Mouse (Mus musculus) MEL (cell line): ENCODE data around the gene Gm13697. TPM values are rescaled to one million over a fixed set of nuclear protein-coding genes. Genes with fewer than 3 reads are reported as not detected.

Experiments used
- DNase-seq: peaks from one replicate; pipeline ENCODE4 v3.0.0; 2011; ENCODE audit warnings: low read depth, low spot score
- H3K27ac ChIP-seq: 2 replicates; pipeline ENCODE4 v1.5.1; 2012; ENCODE audit warnings: low read depth, mild to moderate bottlenecking, control low read depth, low read length, moderate library complexity; ENCODE audit not compliant: control insufficient read depth
- H3K27me3 ChIP-seq, 2 experiments: fragments of 150-350 bp in 1 of 2; sonication (generic) in 1 of 2; 2 replicates each; pipeline ENCODE4 v1.6.1; 2012; ENCODE audit warnings: low read length in 2 of 2, mild to moderate bottlenecking in 2 of 2, improper control_type of control experiment in 1 of 2, moderate library complexity in 1 of 2; ENCODE audit not compliant: insufficient read depth in 2 of 2, control insufficient read depth in 1 of 2
- H3K36me3 ChIP-seq, 2 experiments: 2 replicates each; pipeline ENCODE4 v1.6.1; 2012 to 2014; ENCODE audit warnings: low read length in 2 of 2, improper control_type of control experiment in 1 of 2, inconsistent platforms in 1 of 2, mild to moderate bottlenecking in 1 of 2; ENCODE audit not compliant: insufficient read depth in 2 of 2, control insufficient read depth in 1 of 2
- H3K4me1 ChIP-seq, 2 experiments: fragments of 150-350 bp in 1 of 2; sonication (generic) in 1 of 2; 2 replicates each; pipeline ENCODE4 v1.6.1; 2012; ENCODE audit warnings: low read length in 2 of 2, improper control_type of control experiment in 1 of 2, mild to moderate bottlenecking in 1 of 2; ENCODE audit not compliant: insufficient read depth in 2 of 2, control insufficient read depth in 1 of 2
- H3K4me3 ChIP-seq, 2 experiments: fragments of 150-350 bp in 1 of 2; sonication (generic) in 1 of 2; 2 replicates each; pipeline ENCODE4 v1.5.1; 2012; ENCODE audit warnings: low read depth in 2 of 2, low read length in 2 of 2, mild to moderate bottlenecking in 2 of 2, moderate library complexity in 2 of 2, control low read depth in 1 of 2, improper control_type of control experiment in 1 of 2; ENCODE audit not compliant: control insufficient read depth in 1 of 2, insufficient read depth in 1 of 2
- H3K79me2 ChIP-seq: 2 replicates; pipeline ENCODE4 v1.6.1; 2012; ENCODE audit warnings: mild to moderate bottlenecking, low read length, moderate library complexity; ENCODE audit not compliant: control insufficient read depth, poor library complexity, insufficient read depth
- H3K9ac ChIP-seq: 2 replicates; pipeline ENCODE4 v1.6.1; 2012; ENCODE audit warnings: low read depth, mild to moderate bottlenecking, control low read depth, low read length, moderate library complexity; ENCODE audit not compliant: control insufficient read depth, poor library complexity, severe bottlenecking
- H3K9me3 ChIP-seq: fragments of 150-350 bp; sonication (generic); replicated peaks from 2 replicates; pipeline ENCODE4 v1.6.1; 2012; ENCODE audit warnings: mild to moderate bottlenecking, low read length, improper control_type of control experiment, moderate library complexity; ENCODE audit not compliant: insufficient read depth
- E2F4 ChIP-seq: IDR thresholded peaks from 2 replicates; pipeline ENCODE4 v1.6.1; 2011; ENCODE audit warnings: low read depth, low read length, improper control_type of control experiment, borderline replicate concordance
- ELF1 ChIP-seq: IDR thresholded peaks from 2 replicates; pipeline ENCODE4 v1.6.1; 2014; ENCODE audit warnings: low read depth, mild to moderate bottlenecking, inconsistent platforms, low read length, improper control_type of control experiment, moderate library complexity
- GABPA ChIP-seq: IDR thresholded peaks from 2 replicates; pipeline ENCODE4 v1.6.1; 2012; ENCODE audit warnings: low read depth, mild to moderate bottlenecking, inconsistent platforms, low read length, improper control_type of control experiment, moderate library complexity
- HCFC1 ChIP-seq: IDR thresholded peaks from 2 replicates; pipeline ENCODE4 v1.6.1; 2012; ENCODE audit warnings: low read depth, mild to moderate bottlenecking, inconsistent platforms, low read length, improper control_type of control experiment, moderate library complexity
- JUND ChIP-seq: IDR thresholded peaks from 2 replicates; pipeline ENCODE4 v1.6.1; 2011; ENCODE audit warnings: low read depth, mild to moderate bottlenecking, improper control_type of control experiment, low read length
- KAT2A ChIP-seq: conservative IDR thresholded peaks from 2 replicates; pipeline ENCODE4 v1.6.1; 2012; ENCODE audit warnings: low read depth, low read length, improper control_type of control experiment, inconsistent platforms
- MAFK ChIP-seq: IDR thresholded peaks from 2 replicates; pipeline ENCODE4 v1.6.1; 2011; ENCODE audit warnings: low read depth, mild to moderate bottlenecking, low read length, improper control_type of control experiment, borderline replicate concordance
- MAX ChIP-seq: IDR thresholded peaks from 2 replicates; pipeline ENCODE4 v1.6.1; 2011; ENCODE audit warnings: low read length, improper control_type of control experiment
- NELFE ChIP-seq: IDR thresholded peaks from 2 replicates; pipeline ENCODE4 v1.6.1; 2011; ENCODE audit warnings: low read depth, low read length, improper control_type of control experiment
- NRF1 ChIP-seq: IDR thresholded peaks from 2 replicates; pipeline ENCODE4 v1.6.1; 2014; ENCODE audit warnings: low read depth, mild to moderate bottlenecking, inconsistent platforms, low read length, improper control_type of control experiment, moderate library complexity; ENCODE audit not compliant: poor library complexity, insufficient read depth, severe bottlenecking
- POLR2A ChIP-seq, 2 experiments: IDR thresholded peaks; 2 replicates each; pipeline ENCODE4 v1.6.1; 2011 to 2012; ENCODE audit warnings: low read length in 2 of 2, mild to moderate bottlenecking in 2 of 2, control low read depth in 1 of 2, improper control_type of control experiment in 1 of 2, low read depth in 1 of 2, moderate library complexity in 1 of 2; ENCODE audit not compliant: control insufficient read depth in 1 of 2, insufficient read depth in 1 of 2, poor library complexity in 1 of 2
- POLR2AphosphoS5 ChIP-seq: IDR thresholded peaks from 2 replicates; pipeline ENCODE4 v1.6.1; 2012; ENCODE audit warnings: low read depth, borderline replicate concordance, mild to moderate bottlenecking, inconsistent platforms, low read length, moderate library complexity, mixed read lengths
- RAD21 ChIP-seq: IDR thresholded peaks from 2 replicates; pipeline ENCODE4 v1.6.1; 2011; ENCODE audit warnings: mild to moderate bottlenecking, low read depth, low read length, improper control_type of control experiment
- RCOR1 ChIP-seq: IDR thresholded peaks from 2 replicates; pipeline ENCODE4 v1.6.1; 2012; ENCODE audit warnings: low read depth, mild to moderate bottlenecking, inconsistent platforms, low read length, improper control_type of control experiment
- TAL1 ChIP-seq: IDR thresholded peaks from 2 replicates; pipeline ENCODE4 v1.6.1; 2012; ENCODE audit warnings: mild to moderate bottlenecking, inconsistent platforms, low read length, moderate library complexity, mixed read lengths
- TBP ChIP-seq: IDR thresholded peaks from 2 replicates; pipeline ENCODE4 v1.8.0; 2011; ENCODE audit warnings: low read depth, low read length, improper control_type of control experiment
- USF2 ChIP-seq, 2 experiments: IDR thresholded peaks; 2 replicates each; pipeline ENCODE4 v1.6.1; 2011 to 2012; ENCODE audit warnings: improper control_type of control experiment in 2 of 2, low read length in 2 of 2, borderline replicate concordance in 1 of 2, inconsistent platforms in 1 of 2, low read depth in 1 of 2, mild to moderate bottlenecking in 1 of 2; ENCODE audit not compliant: insufficient read depth in 1 of 2
- ZKSCAN1 ChIP-seq: IDR thresholded peaks from 2 replicates; pipeline ENCODE4 v1.6.1; 2012; ENCODE audit warnings: low read depth, mild to moderate bottlenecking, inconsistent platforms, low read length, improper control_type of control experiment, moderate library complexity
- ZMIZ1 ChIP-seq: IDR thresholded peaks from 2 replicates; pipeline ENCODE4 v1.6.1; 2012; ENCODE audit warnings: low read depth, mild to moderate bottlenecking, inconsistent platforms, low read length, improper control_type of control experiment, moderate library complexity
- ZNF384 ChIP-seq: IDR thresholded peaks from 2 replicates; pipeline ENCODE4 v1.6.1; 2012; ENCODE audit warnings: low read depth, mild to moderate bottlenecking, inconsistent platforms, low read length, improper control_type of control experiment
- polyA plus RNA-seq, 2 experiments: library from polyadenylated mRNA; stranded (reverse) in 1 of 2; unstranded in 1 of 2; fragments of >175 nt in 1 of 2; fragments of >200 nt in 1 of 2; gene quantifications; 2 replicates each; pipeline versions ENCODE4 v1.2.1 to v1.2.4; 2012; ENCODE audit warnings: low replicate concordance in 2 of 2, low read depth in 1 of 2; ENCODE audit not compliant: insufficient read length in 2 of 2, insufficient read depth in 1 of 2, missing spikeins in 1 of 2
- total RNA-seq: library from RNA; depleted of rRNA; stranded (reverse); fragments of 300-350 nt; gene quantifications from 2 replicates; pipeline ENCODE4 v1.2.3, GENCODE M21; 2012

Gm13697 gene
- total and polyA plus RNA-seq, 3 experiments, result 0.08 TPM; not detected in 1

DNA sequence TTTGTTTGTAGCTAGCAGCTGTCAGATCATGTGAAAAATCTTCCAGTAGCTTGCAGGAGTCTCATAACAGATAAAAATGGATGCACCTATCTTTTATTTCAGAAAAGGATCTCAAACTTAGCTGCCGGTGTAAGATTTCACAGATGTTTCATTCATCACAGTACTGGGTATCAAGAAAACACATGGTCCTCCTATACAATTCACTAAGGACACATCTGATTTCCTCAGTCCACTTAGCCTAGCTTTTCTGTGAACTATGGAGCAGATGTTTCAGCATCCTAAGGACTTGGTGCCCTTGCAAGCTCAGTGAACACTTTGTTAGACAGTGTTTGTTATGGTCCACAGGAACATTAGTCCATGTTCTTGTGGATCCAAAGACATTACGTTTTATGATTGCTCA lies 38.8 kb downstream of the Gm13697 start:
- Histone ChIP-seq H3K36me3 (no peaks in the 10 kb centered on the region), H3K27me3 (no peaks in the 10 kb centered on the region), H3K9ac (no peak overlapping the region), H3K9me3 (no peaks in the 10 kb centered on the region), H3K4me3 (no peak overlapping the region), H3K79me2 (no peaks in the 10 kb centered on the region), H3K27ac (no peak overlapping the region), H3K4me1 (no peaks in the 10 kb centered on the region)
- no peak for DNase-seq
- TF ChIP-seq E2F4, result no peak
- no peak for TF ChIP-seq TAL1
- TF ChIP-seq POLR2AphosphoS5, result no peak
- no peak for TF ChIP-seq MAX
- TF ChIP-seq POLR2A (IDR thresholded peaks at IDR 0.05; ENCODE audit: control insufficient read depth in 1 of 2, insufficient read depth in 1 of 2, low read depth in 1 of 2, low read length in 2 of 2, poor library complexity in 1 of 2), result no peak
- TF ChIP-seq NELFE, result no peak
- no peak for TF ChIP-seq TBP
- TF ChIP-seq NRF1, result no peak
- no peak for TF ChIP-seq JUND
- no peak for TF ChIP-seq GABPA
- no peak for TF ChIP-seq ZKSCAN1
- no peak for TF ChIP-seq ELF1
- no peak for TF ChIP-seq RCOR1
- no peak for TF ChIP-seq ZNF384
- no peak for TF ChIP-seq HCFC1
- no peak for TF ChIP-seq ZMIZ1
- TF ChIP-seq KAT2A, result no peak
- no peak for TF ChIP-seq MAFK

DNA sequence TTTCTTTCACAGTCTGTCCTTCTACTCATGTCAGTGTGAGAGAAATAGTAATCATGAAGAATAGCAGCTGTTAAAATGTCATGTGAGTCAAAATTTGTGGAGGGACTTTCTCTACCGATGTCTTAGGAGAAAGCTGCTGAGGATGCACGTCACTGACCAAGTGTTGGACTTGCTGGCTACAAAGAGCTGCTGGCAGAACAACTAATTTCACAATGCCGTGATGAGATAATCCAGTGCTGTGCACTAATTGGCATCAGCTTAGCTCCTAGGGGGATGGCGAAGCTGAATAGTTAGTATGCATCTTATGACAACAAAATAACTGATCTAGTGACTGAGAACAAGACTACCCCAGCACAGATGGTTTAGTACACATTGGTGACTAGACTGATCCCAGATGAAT lies 40.7 kb downstream of the Gm13697 start:
- TF ChIP-seq NRF1, result no peak
- TF ChIP-seq RAD21, result no peak
- no peak for TF ChIP-seq USF2 (IDR thresholded peaks at IDR 0.05; ENCODE audit: borderline replicate concordance in 1 of 2, insufficient read depth in 1 of 2, low read depth in 1 of 2, low read length in 2 of 2)
- no peak overlapping the region for H3K4me3 ChIP-seq
- no peak overlapping the region for H3K9ac ChIP-seq
- H3K9me3 ChIP-seq, result no peaks in the 10 kb centered on the region
- no peak for DNase-seq
- H3K36me3 ChIP-seq, result no peaks in the 10 kb centered on the region
- no peaks in the 10 kb centered on the region for H3K4me1 ChIP-seq
- H3K27me3 ChIP-seq, result no peaks in the 10 kb centered on the region
- H3K27ac ChIP-seq, result no peak overlapping the region
- no peaks in the 10 kb centered on the region for H3K79me2 ChIP-seq
